Comparison of ENCODE assay signal across 24 mouse cellular contexts in genomic region chr13:96720003-96720402, GRCm38 (mm10). TPM values are rescaled to one million over a fixed set of nuclear protein-coding genes. Genes with fewer than 3 reads are reported as not detected.
A peak's percentile ranks its signal among the peaks of the same experiment; 100 is the strongest.
DNase-seq lines count a peak whose midpoint lies in the region; ATAC-seq and TF ChIP-seq lines count a peak whose summit lies in the region.
"Had no signal": no experiment of that assay in that cellular context is flagged by ENCODE, and none has a peak within 500 bp of the region (broad histone marks: within the 10 kb centered on the region; RNA-seq: fewer than 3 reads in every experiment).

No protein-coding gene starts in this region.

- no peak overlapping the region for H3K4me2 ChIP-seq in liver, embryonic 12.5 days
- H3K4me2 ChIP-seq in liver, embryonic 11.5 days = no peak overlapping the region
- H3K4me2 ChIP-seq: forebrain, embryonic 12.5 days; heart, embryonic 11.5 days; heart, embryonic 15.5 days; hindbrain, embryonic 14.5 days; intestine, embryonic 15.5 days had no signal

- 43% methylated on average over 2 of the region's 2 CpGs for WGBS in liver, embryonic 12.5 days (ENCODE audit: insufficient replicate concordance)
- 59% methylated on average over 2 of the region's 2 CpGs for WGBS in liver, embryonic 11.5 days

- H3K4me3 ChIP-seq in liver, embryonic 12.5 days = no peak overlapping the region
- no peak overlapping the region for H3K4me3 ChIP-seq in liver, embryonic 11.5 days (ENCODE audit: low read depth, low read length)
- peak overlapping the region; percentile 8; the same call in 1 of the 2 replicates for H3K4me3 ChIP-seq in G1E (ENCODE audit: low read depth, low read length)
- no peak overlapping the region for H3K4me3 ChIP-seq in gastrocnemius, adult 2 months
- H3K4me3 ChIP-seq: forebrain, embryonic 12.5 days; heart, adult 2 months; heart, embryonic 15.5 days; intestine, embryonic 15.5 days had no signal

- H3K9me3 ChIP-seq in liver, embryonic 12.5 days (replicated peaks) = no peaks in the 10 kb centered on the region
- H3K9me3 ChIP-seq in liver, embryonic 11.5 days (ENCODE audit: control insufficient read depth, low read length) = no peaks in the 10 kb centered on the region
- peaks cover 6% of the 10 kb centered on the region for H3K9me3 ChIP-seq in G1E (replicated peaks)
- H3K9me3 ChIP-seq: forebrain, embryonic 12.5 days; heart, embryonic 15.5 days; intestine, embryonic 15.5 days had no signal

- no peaks in the 10 kb centered on the region for H3K27me3 ChIP-seq in liver, embryonic 12.5 days (replicated peaks)
- H3K27me3 ChIP-seq in liver, embryonic 11.5 days (replicated peaks; ENCODE audit: control insufficient read depth, insufficient read depth, low read length) = no peaks in the 10 kb centered on the region
- peaks cover 10% of the 10 kb centered on the region for H3K27me3 ChIP-seq in G1E (ENCODE audit: insufficient read depth, low read length)
- H3K27me3 ChIP-seq: forebrain, embryonic 12.5 days; heart, embryonic 15.5 days; intestine, embryonic 15.5 days had no signal

- H3K27ac ChIP-seq in liver, embryonic 12.5 days = no peak overlapping the region
- no peak overlapping the region for H3K27ac ChIP-seq in liver, embryonic 11.5 days (ENCODE audit: low read depth, low read length)
- H3K27ac ChIP-seq in gastrocnemius, adult 2 months = no peak overlapping the region
- H3K27ac ChIP-seq: forebrain, embryonic 12.5 days; heart, adult 2 months; heart, embryonic 15.5 days; hindbrain, embryonic 14.5 days; intestine, embryonic 15.5 days had no signal

- H3K9ac ChIP-seq in liver, embryonic 12.5 days = no peak overlapping the region
- H3K9ac ChIP-seq in liver, embryonic 11.5 days (ENCODE audit: low read depth, low read length) = no peak overlapping the region
- H3K9ac ChIP-seq: forebrain, embryonic 12.5 days; heart, embryonic 15.5 days; hindbrain, embryonic 14.5 days; intestine, embryonic 15.5 days had no signal

- TF ChIP-seq CTCF in G1E (IDR thresholded peaks at IDR 0.05; ENCODE audit: low read depth, low read length) = no peak
- TF ChIP-seq CTCF in gastrocnemius, adult 2 months (IDR thresholded peaks at IDR 0.05) = no peak

- peak; percentile 63 for ATAC-seq in liver, embryonic 12.5 days
- no peak for ATAC-seq in liver, embryonic 11.5 days (replicated peaks; ENCODE audit: low FRiP score)
- no peak for ATAC-seq in G1E (ENCODE audit: extremely low read depth, insufficient number of reproducible peaks, low FRiP score, poor library complexity, severe bottlenecking)
- 0 out of 2 replicates have a peak, but pooled peaks have one; percentile 18 for ATAC-seq in megakaryocyte-erythroid progenitor cell, adult 5-6 weeks (replicated peaks; ENCODE audit: low FRiP score, low TSS enrichment, poor library complexity, severe bottlenecking)
- ATAC-seq: CD4-positive, CD25-positive, alpha-beta regulatory T cell, adult 4 months; forebrain, embryonic 16.5 days; intestine, embryonic 15.5 days had no signal

- peak; percentile 33 for DNase-seq in adrenal gland, adult 2 months
- DNase-seq in adrenal gland, postnatal 10 days = no peak
- no peak for DNase-seq in liver, embryonic 11.5 days (ENCODE audit: low spot score)
- DNase-seq in G1E (ENCODE audit: low spot score) = no peak
- no peak for DNase-seq in gastrocnemius, adult 2 months
- DNase-seq: B cell, adult 2 months; cerebellum, adult 18-20 months; cerebellum, postnatal 10 days; gastrocnemius, postnatal 14 days; heart, adult 2 months; heart, postnatal 14 days had no signal

- peaks cover 5% of the 10 kb centered on the region; the same call in 1 of the 2 replicates for H3K4me1 ChIP-seq in liver, embryonic 12.5 days
- H3K4me1 ChIP-seq in liver, embryonic 11.5 days (replicated peaks; ENCODE audit: control insufficient read depth, insufficient read depth, low read length) = no peaks in the 10 kb centered on the region
- peaks cover 3% of the 10 kb centered on the region; the same call in 1 of the 2 replicates for H3K4me1 ChIP-seq in G1E (ENCODE audit: insufficient read depth, low read depth, low read length)
- H3K4me1 ChIP-seq: forebrain, embryonic 12.5 days; heart, embryonic 15.5 days; intestine, embryonic 15.5 days had no signal

- no peaks in the 10 kb centered on the region for H3K36me3 ChIP-seq in liver, embryonic 12.5 days
- no peaks in the 10 kb centered on the region for H3K36me3 ChIP-seq in liver, embryonic 11.5 days (ENCODE audit: control insufficient read depth, insufficient read depth, low read length)
- H3K36me3 ChIP-seq in G1E (replicated peaks) = no peaks in the 10 kb centered on the region
- H3K36me3 ChIP-seq: forebrain, embryonic 12.5 days; heart, embryonic 15.5 days; intestine, embryonic 15.5 days had no signal

- intact Hi-C loops in gastrocnemius, adult 2 months (cut with DNase I) = no loop called here

RNA-seq across cellular contexts. Expression of gene Ankrd31, which starts 28.1 kb away (rescaled TPM):
- under 1 TPM in 1 of 2 experiments, not detected in 1; 0.17 TPM for total RNA-seq in adrenal gland, adult 2 months (2021)
- not detected in 2 replicates for polyA plus RNA-seq in adrenal gland, adult 2 months (2012; rRNA removed)
- not detected for total RNA-seq in adrenal gland, postnatal 10 days (2021)
- 0.02 TPM in 1 of 2 replicates, not detected in the other for polyA plus RNA-seq in liver, embryonic 12.5 days (2016; fragmentation: Nextera tagmentation; extraction: Ambion mirVana)
- not detected in 2 replicates for polyA plus RNA-seq in liver, embryonic 11.5 days (2014; fragmentation: Nextera tagmentation; extraction: Ambion mirVana)
- 0.10 TPM in 1 of 2 replicates, not detected in the other for total RNA-seq in G1E (2014; fragmentation: Nextera tagmentation)
- 0.05 and 0.06 TPM in 2 replicates for total RNA-seq in G1E (2017)
- polyA plus RNA-seq in G1E (2012) = not detected in 2 replicates
- total RNA-seq in megakaryocyte-erythroid progenitor cell, adult 5-6 weeks (2014; fragmentation: Nextera tagmentation) = not detected in 2 replicates
- total RNA-seq in megakaryocyte-erythroid progenitor cell, adult 5-6 weeks (2017) = not detected in 2 replicates
- total RNA-seq in gastrocnemius, adult 2 months (2021) = not detected
- total RNA-seq: gastrocnemius, postnatal 14 days; heart, adult 2 months; heart, postnatal 14 days; hematopoietic stem cell, adult 5-6 weeks; MEL had no signal
- polyA plus RNA-seq: CD4-positive, CD25-positive, alpha-beta regulatory T cell, adult 4 months; embryonic facial prominence, embryonic 11.5 days; forebrain, embryonic 12.5 days; forebrain, embryonic 16.5 days; gonadal fat pad, adult 2 months; heart, adult 2 months; heart, embryonic 11.5 days; heart, embryonic 15.5 days; hindbrain, embryonic 14.5 days; intestine, embryonic 15.5 days had no signal

RNA-seq across cellular contexts. Expression of gene Hmgcr, which starts 49.3 kb away (rescaled TPM):
- 100 to 1,000 TPM in 1 of 2 experiments, 10 to 100 TPM in 1; 33.6 to 276 TPM for total RNA-seq in adrenal gland, adult 2 months (2021)
- 16.3 and 40.0 TPM in 2 replicates for polyA plus RNA-seq in adrenal gland, adult 2 months (2012; rRNA removed)
- total RNA-seq in adrenal gland, postnatal 10 days (2021) = 10 to 100 TPM; 39.4 to 58.5 TPM
- 79.3 and 87.9 TPM in 2 replicates for polyA plus RNA-seq in liver, embryonic 12.5 days (2016; fragmentation: Nextera tagmentation; extraction: Ambion mirVana)
- polyA plus RNA-seq in liver, embryonic 11.5 days (2014; fragmentation: Nextera tagmentation; extraction: Ambion mirVana) = 94.7 and 112 TPM in 2 replicates
- total RNA-seq in G1E (2014; fragmentation: Nextera tagmentation) (170 and 206 TPM in 2 replicates), G1E (2017) (268 and 329 TPM in 2 replicates)
- polyA plus RNA-seq in G1E (2012) = 15.5 and 18.5 TPM in 2 replicates
- 28.3 and 49.1 TPM in 2 replicates for total RNA-seq in megakaryocyte-erythroid progenitor cell, adult 5-6 weeks (2014; fragmentation: Nextera tagmentation)
- 27.7 and 34.4 TPM in 2 replicates for total RNA-seq in megakaryocyte-erythroid progenitor cell, adult 5-6 weeks (2017)
- 1 to 10 TPM; 4.0 to 5.1 TPM for total RNA-seq in gastrocnemius, adult 2 months (2021)

Comparison
In these comparisons a context has a peak if more than half of its experiments do, and no peak if none do; other contexts are left out.
1. ATAC-seq: peak in liver, embryonic 12.5 days (single experiment) and megakaryocyte-erythroid progenitor cell, adult 5-6 weeks (single experiment); none in liver, embryonic 11.5 days (single experiment) and G1E (single experiment).
2. RNA of gene Hmgcr, which starts 49.3 kb away (total RNA-seq): 170 to 329 TPM in G1E, 33.6 to 276 TPM in adrenal gland, adult 2 months, 39.4 to 58.5 TPM in adrenal gland, postnatal 10 days and 27.7 to 49.1 TPM in megakaryocyte-erythroid progenitor cell, adult 5-6 weeks; 4.0 to 5.1 TPM in gastrocnemius, adult 2 months; every median in the first group is over 4 times any median in the second.